Mouse (Mus musculus): Measurements from ENCODE around the gene Pomc.

- TF ChIP-seq EP300 (IDR thresholded peaks at IDR 0.05; ENCODE audit: low read depth) (no peak), CTCF (IDR thresholded peaks at IDR 0.05; ENCODE audit: low read depth) (no peak)
Observed at GRCm38 (mm10) chr12:3980991-3981349, 26.2 kb downstream of the Pomc start.
